8 mouse cellular contexts compared by ENCODE assay signal in the genomic region with DNA sequence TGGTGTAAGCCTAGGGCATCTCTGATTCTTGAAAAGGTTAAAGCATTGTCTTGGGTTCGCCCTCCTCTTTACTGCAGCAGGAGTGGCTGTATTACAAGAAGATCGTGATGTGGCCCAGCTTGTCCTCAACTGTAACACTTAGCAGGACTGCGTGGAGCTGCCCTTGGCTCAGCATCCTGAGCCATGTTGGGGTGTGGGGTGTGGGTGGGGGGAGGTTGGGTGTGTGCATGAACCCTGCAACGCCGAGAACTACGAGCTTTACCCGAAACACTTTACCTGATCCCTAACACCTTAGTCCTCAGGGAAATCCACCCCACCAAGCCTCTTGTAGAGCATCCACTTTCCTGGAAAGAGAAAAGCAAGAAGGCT. TPM values are rescaled to one million over a fixed set of nuclear protein-coding genes. Genes with fewer than 3 reads are reported as not detected.
A peak's percentile ranks its signal among the peaks of the same experiment; 100 is the strongest.
DNase-seq lines count a peak whose midpoint lies in the region; ATAC-seq and TF ChIP-seq lines count a peak whose summit lies in the region.

No protein-coding gene starts in this region.

- H3K27me3 ChIP-seq in kidney, embryonic 15.5 days, result no peaks in the 10 kb centered on the region
- no peaks in the 10 kb centered on the region for H3K27me3 ChIP-seq in embryonic facial prominence, embryonic 11.5 days (ENCODE audit: control insufficient read depth, insufficient read depth, low read length)
- no peaks in the 10 kb centered on the region for H3K27me3 ChIP-seq in intestine, embryonic 16.5 days (replicated peaks; ENCODE audit: control insufficient read depth, insufficient read depth, low read length)
- no peaks in the 10 kb centered on the region for H3K27me3 ChIP-seq in myocyte (ENCODE audit: control insufficient read depth, insufficient read depth, insufficient read length)

- DNase-seq in kidney, postnatal 14 days, result no peak
- DNase-seq in embryonic facial prominence, embryonic 11.5 days (ENCODE audit: low spot score), result no peak
- DNase-seq in gastrocnemius, postnatal 25 days, result no peak
- DNase-seq in thymus, postnatal 25 days, result no peak
- no peak for DNase-seq in layer of hippocampus, postnatal 25 days (ENCODE audit: extremely low spot score in 1 of 2, low spot score in 1 of 2)

- no peak for TF ChIP-seq POLR2A in myocyte (IDR thresholded peaks at IDR 0.05; ENCODE audit: insufficient read length, low read depth)

- 32% methylated on average over 7 of the region's 7 CpGs for WGBS in kidney, embryonic 15.5 days
- 42% methylated on average over 7 of the region's 7 CpGs for WGBS in embryonic facial prominence, embryonic 11.5 days
- 40% methylated on average over 7 of the region's 7 CpGs for WGBS in intestine, embryonic 16.5 days

- 0 out of 2 replicates have a peak overlapping the region, but pooled peaks have one; percentile 2 for H3K27ac ChIP-seq in kidney, embryonic 15.5 days
- no peak overlapping the region for H3K27ac ChIP-seq in embryonic facial prominence, embryonic 11.5 days (replicated peaks; ENCODE audit: low read depth, low read length)
- no peak overlapping the region; the same call in 1 of the 2 replicates for H3K27ac ChIP-seq in intestine, embryonic 16.5 days (ENCODE audit: low read length)

- ATAC-seq in kidney, embryonic 15.5 days (replicated peaks; ENCODE audit: low FRiP score), result no peak
- ATAC-seq in embryonic facial prominence, embryonic 11.5 days (replicated peaks; ENCODE audit: insufficient number of reproducible peaks, low FRiP score, low TSS enrichment, low read depth), result no peak; the same call in 1 of the 2 replicates
- no peak for ATAC-seq in intestine, embryonic 16.5 days

- H3K4me1 ChIP-seq in kidney, embryonic 15.5 days, result peaks cover 19% of the 10 kb centered on the region
- H3K4me1 ChIP-seq in embryonic facial prominence, embryonic 11.5 days (ENCODE audit: control insufficient read depth, insufficient read depth, low read length), result no peaks in the 10 kb centered on the region
- H3K4me1 ChIP-seq in intestine, embryonic 16.5 days (ENCODE audit: control insufficient read depth, insufficient read depth, low read length), result peaks cover 6% of the 10 kb centered on the region; the same call in 1 of the 2 replicates

- H3ac ChIP-seq in myocyte (ENCODE audit: control insufficient read depth, insufficient read length), result peak overlapping the region; percentile 15

- H3K4me3 ChIP-seq in kidney, embryonic 15.5 days (replicated peaks), result peak overlapping the region; percentile 63
- peak overlapping the region; percentile 83 for H3K4me3 ChIP-seq in embryonic facial prominence, embryonic 11.5 days (ENCODE audit: low read depth, low read length)
- peak overlapping the region; percentile 90 for H3K4me3 ChIP-seq in intestine, embryonic 16.5 days (ENCODE audit: low read length)
- H3K4me3 ChIP-seq in myocyte, result peak overlapping the region; percentile 82

- H3K9me3 ChIP-seq in kidney, embryonic 15.5 days (replicated peaks), result no peaks in the 10 kb centered on the region
- H3K9me3 ChIP-seq in embryonic facial prominence, embryonic 11.5 days (replicated peaks; ENCODE audit: control insufficient read depth, low read length), result no peaks in the 10 kb centered on the region
- H3K9me3 ChIP-seq in intestine, embryonic 16.5 days (ENCODE audit: control insufficient read depth, low read length), result no peaks in the 10 kb centered on the region

- peaks cover 26% of the 10 kb centered on the region for H3K79me2 ChIP-seq in myocyte (ENCODE audit: control insufficient read depth, insufficient read depth)

- H3K36me3 ChIP-seq in kidney, embryonic 15.5 days, result peaks cover 31% of the 10 kb centered on the region
- H3K36me3 ChIP-seq in embryonic facial prominence, embryonic 11.5 days (replicated peaks; ENCODE audit: control insufficient read depth, insufficient read depth, low read depth, low read length), result peaks cover 11% of the 10 kb centered on the region
- H3K36me3 ChIP-seq in intestine, embryonic 16.5 days (ENCODE audit: control insufficient read depth, insufficient read depth, low read length), result peaks cover 7% of the 10 kb centered on the region
- H3K36me3 ChIP-seq in myocyte (ENCODE audit: control insufficient read depth, insufficient read depth), result peaks cover 5% of the 10 kb centered on the region

- H3K9ac ChIP-seq in kidney, embryonic 15.5 days, result peak overlapping the region; percentile 24; the same call in 1 of the 2 replicates
- peak overlapping the region; percentile 88 for H3K9ac ChIP-seq in embryonic facial prominence, embryonic 11.5 days (replicated peaks; ENCODE audit: low read length)
- H3K9ac ChIP-seq in intestine, embryonic 16.5 days (ENCODE audit: low read depth, low read length), result peak overlapping the region; percentile 87

- H3K4me2 ChIP-seq in kidney, embryonic 15.5 days, result peak overlapping the region; percentile 82
- H3K4me2 ChIP-seq in embryonic facial prominence, embryonic 11.5 days (ENCODE audit: low read depth, low read length), result peak overlapping the region; percentile 31; the same call in 1 of the 2 replicates
- H3K4me2 ChIP-seq in intestine, embryonic 16.5 days (ENCODE audit: low read depth, low read length), result peak overlapping the region; percentile 77
- H3K4me2 ChIP-seq in myocyte (ENCODE audit: low read depth), result peak overlapping the region; percentile 63

TF ChIP-seq in myocyte, 11 proteins besides CTCF, POLR2A, EP300 and RAD21:
- TF ChIP-seq REST (IDR thresholded peaks at IDR 0.05; ENCODE audit: insufficient read depth, insufficient read length), result no peak
- no peak for TF ChIP-seq TCF3 (IDR thresholded peaks at IDR 0.05; ENCODE audit: insufficient read length, low read depth)

RNA-seq across cellular contexts. Expression of a gene that starts 0.3 kb away (rescaled TPM):
- polyA plus RNA-seq in kidney, embryonic 15.5 days (2015; fragmentation: Nextera tagmentation; extraction: Ambion mirVana), result 287 and 316 TPM in 2 replicates
- 225 and 243 TPM in 2 replicates for polyA plus RNA-seq in embryonic facial prominence, embryonic 11.5 days (2014; fragmentation: Nextera tagmentation; extraction: Ambion mirVana)
- 252 and 268 TPM in 2 replicates for polyA plus RNA-seq in intestine, embryonic 16.5 days (2015; fragmentation: Nextera tagmentation; extraction: Ambion mirVana)
- polyA plus RNA-seq in myocyte (2012; fragmentation: generic; extraction: Trizol), result 180 TPM
- 10 to 100 TPM; 58.8 to 62.0 TPM for total RNA-seq in gastrocnemius, postnatal 25 days (2021)
- 100 to 1,000 TPM; 332 to 335 TPM for total RNA-seq in layer of hippocampus, postnatal 25 days (2021)

RNA-seq across cellular contexts. Expression of a gene that starts 12.3 kb away (rescaled TPM):
- 182 and 209 TPM in 2 replicates for polyA plus RNA-seq in kidney, embryonic 15.5 days (2015; fragmentation: Nextera tagmentation; extraction: Ambion mirVana)
- 168 and 177 TPM in 2 replicates for polyA plus RNA-seq in embryonic facial prominence, embryonic 11.5 days (2014; fragmentation: Nextera tagmentation; extraction: Ambion mirVana)
- 288 and 325 TPM in 2 replicates for polyA plus RNA-seq in intestine, embryonic 16.5 days (2015; fragmentation: Nextera tagmentation; extraction: Ambion mirVana)
- polyA plus RNA-seq in myocyte (2012; fragmentation: generic; extraction: Trizol), result 197 TPM
- total RNA-seq in gastrocnemius, postnatal 25 days (2021), result 10 to 100 TPM; 12.5 to 17.1 TPM
- 10 to 100 TPM; 38.7 to 40.7 TPM for total RNA-seq in layer of hippocampus, postnatal 25 days (2021)

RNA-seq across cellular contexts. Expression of a gene that starts 51.6 kb away (rescaled TPM):
- polyA plus RNA-seq in kidney, embryonic 15.5 days (2015; fragmentation: Nextera tagmentation; extraction: Ambion mirVana), result 17.2 and 20.4 TPM in 2 replicates
- polyA plus RNA-seq in embryonic facial prominence, embryonic 11.5 days (2014; fragmentation: Nextera tagmentation; extraction: Ambion mirVana), result 6.6 and 7.4 TPM in 2 replicates
- polyA plus RNA-seq in intestine, embryonic 16.5 days (2015; fragmentation: Nextera tagmentation; extraction: Ambion mirVana), result 35.9 and 39.9 TPM in 2 replicates
- 5.7 TPM for polyA plus RNA-seq in myocyte (2012; fragmentation: generic; extraction: Trizol)
- total RNA-seq in gastrocnemius, postnatal 25 days (2021), result 1 to 10 TPM; 7.6 to 7.7 TPM
- 10 to 100 TPM; 88.2 to 97.2 TPM for total RNA-seq in layer of hippocampus, postnatal 25 days (2021)

Comparison
In these comparisons a context has a peak if more than half of its experiments do, and no peak if none do; other contexts are left out.
1. H3K4me2 ChIP-seq: peak in every context shown above with its lines; median percentile 82 in kidney, embryonic 15.5 days; 77 in intestine, embryonic 16.5 days; 63 in myocyte; 31 in embryonic facial prominence, embryonic 11.5 days.
2. H3K9ac ChIP-seq: peak in every context shown above with its lines; median percentile 88 in embryonic facial prominence, embryonic 11.5 days; 87 in intestine, embryonic 16.5 days; 24 in kidney, embryonic 15.5 days.